Mouse (Mus musculus) embryonic facial prominence, embryonic 11.5 days (tissue): ENCODE results near the gene Entpd2. TPM values are rescaled to one million over a fixed set of nuclear protein-coding genes. Genes with fewer than 3 reads are reported as not detected.

Source experiments
- ATAC-seq: fragments of 200-750 bp; cut with Nextera tagmentation; replicated peaks from 2 replicates; pipeline ENCODE4 v1.8.0; 2017; ENCODE audit warnings: low read depth; ENCODE audit not compliant: insufficient number of reproducible peaks, low FRiP score, low TSS enrichment
- DNase-seq: peaks from one replicate; pipeline ENCODE4 v3.0.0-alpha.2; 2015; ENCODE audit warnings: low spot score
- H3K27ac ChIP-seq: fragments of 300-500 bp; sonication (generic); replicated peaks from 2 replicates; pipeline ENCODE4 v1.5.1; 2014; ENCODE audit warnings: mild to moderate bottlenecking, low read depth, low read length, control low read depth
- H3K27me3 ChIP-seq: fragments of 300-500 bp; sonication (generic); 2 replicates; pipeline ENCODE4 v1.6.1; 2014; ENCODE audit warnings: mild to moderate bottlenecking, low read length, moderate library complexity, mixed read lengths; ENCODE audit not compliant: control insufficient read depth, insufficient read depth
- H3K36me3 ChIP-seq: fragments of 300-500 bp; sonication (generic); replicated peaks from 2 replicates; pipeline ENCODE4 v1.6.1; 2014; ENCODE audit warnings: low read depth, mild to moderate bottlenecking, low read length, moderate library complexity, mixed read lengths; ENCODE audit not compliant: control insufficient read depth, insufficient read depth
- H3K4me1 ChIP-seq: fragments of 300-500 bp; sonication (generic); 2 replicates; pipeline ENCODE4 v1.6.1; 2014; ENCODE audit warnings: low read length, mixed read lengths; ENCODE audit not compliant: control insufficient read depth, insufficient read depth
- H3K4me2 ChIP-seq: fragments of 300-500 bp; sonication (generic); 2 replicates; pipeline ENCODE4 v1.6.1; 2014; ENCODE audit warnings: low read depth, mild to moderate bottlenecking, control low read depth, low read length, moderate library complexity
- H3K4me3 ChIP-seq: fragments of 300-500 bp; sonication (generic); 2 replicates; pipeline ENCODE4 v1.5.1; 2014; ENCODE audit warnings: low read depth, low read length, control low read depth
- H3K9ac ChIP-seq: fragments of 300-500 bp; sonication (generic); replicated peaks from 2 replicates; pipeline ENCODE4 v1.6.1; 2014; ENCODE audit warnings: mild to moderate bottlenecking, control low read depth, low read length
- H3K9me3 ChIP-seq: fragments of 300-500 bp; sonication (generic); replicated peaks from 2 replicates; pipeline ENCODE4 v1.6.1; 2016; ENCODE audit warnings: mild to moderate bottlenecking, low read length, inconsistent platforms, mixed read lengths; ENCODE audit not compliant: control insufficient read depth
- WGBS: fragments of 180-500 bp; shearing (Covaris S2); extraction: QIAGEN DNeasy Blood & Tissue Kit; methylation state at CpG from one replicate; pipeline ENCODE4 v1.1.7; 2014; 5-methylcytosine and 5-hydroxymethylcytosine counted together
- microRNA-seq: library from miRNA; unstranded; fragments of <30 nt; microRNA quantifications from one replicate; pipeline ENCODE4, GENCODE M21; 2016; ENCODE audit warnings: borderline number of aligned reads
- polyA plus RNA-seq: library from polyadenylated mRNA; unstranded; fragments of >200 nt; fragmentation: Nextera tagmentation; extraction: Ambion mirVana; gene quantifications from 2 replicates; pipeline ENCODE4 v1.2.1, GENCODE M21; 2014

Gene Entpd2
- polyA plus RNA-seq, 1 experiment from 2014 or later = 0.10 TPM

GRCm38 (mm10) chr2:25436286-25436820, 40.7 kb downstream of the Entpd2 start:
- Histone ChIP-seq H3K4me3 (no peak overlapping the region), H3K9me3 (no peaks in the 10 kb centered on the region), H3K36me3 (no peaks in the 10 kb centered on the region), H3K4me2 (no peak overlapping the region), H3K4me1 (no peaks in the 10 kb centered on the region), H3K27me3 (no peaks in the 10 kb centered on the region), H3K9ac (no peak overlapping the region), H3K27ac (no peak overlapping the region)
- WGBS = 88% methylated on average over 10 of the region's 10 CpGs
- ATAC-seq (no peak), DNase-seq (no peak)

GRCm38 (mm10) chr2:25441067-25441466, 45.4 kb downstream of the Entpd2 start:
- no peak for ATAC-seq
- H3K9me3 ChIP-seq = no peaks in the 10 kb centered on the region
- no peak for DNase-seq
- H3K36me3 ChIP-seq = no peaks in the 10 kb centered on the region
- H3K4me2 ChIP-seq = no peak overlapping the region
- no peaks in the 10 kb centered on the region for H3K27me3 ChIP-seq
- no peaks in the 10 kb centered on the region for H3K4me1 ChIP-seq
- 86% methylated on average over 20 of the region's 20 CpGs for WGBS
- H3K4me3 ChIP-seq = no peak overlapping the region
- no peak overlapping the region for H3K9ac ChIP-seq
- H3K27ac ChIP-seq = no peak overlapping the region

GRCm38 (mm10) chr2:25442682-25443081, 47.0 kb downstream of the Entpd2 start:
- DNase-seq = no peak
- H3K36me3 ChIP-seq = no peaks in the 10 kb centered on the region
- WGBS = 87% methylated on average over 14 of the region's 14 CpGs

More at GRCm38 (mm10) chr2:25442682-25443081, 47.0 kb downstream of the Entpd2 start:
- Histone ChIP-seq H3K4me3 (no peak overlapping the region), H3K27me3 (no peaks in the 10 kb centered on the region), H3K4me1 (no peaks in the 10 kb centered on the region), H3K27ac (no peak overlapping the region), H3K4me2 (no peak overlapping the region), H3K9ac (no peak overlapping the region), H3K9me3 (no peaks in the 10 kb centered on the region)
- no peak for ATAC-seq

Small RNAs within 50 kb of the gene (microRNA-seq; reads per million reads assigned to microRNA genes)
- gene Mir3087 = not detected

Other genes starting within 250 kb of the Entpd2 start
- 16.8 and 17.0 TPM in 2 replicates for gene Nrarp, start 215.1 kb upstream of the Entpd2 start, polyA plus RNA-seq
- gene Tor4a, start 199.0 kb upstream of the Entpd2 start, polyA plus RNA-seq = 1.9 and 2.6 TPM in 2 replicates
- gene Nelfb, start 184.4 kb upstream of the Entpd2 start, polyA plus RNA-seq = 90.5 and 92.2 TPM in 2 replicates
- not detected in 2 replicates for gene Stpg3, start 181.2 kb upstream of the Entpd2 start, polyA plus RNA-seq
- 1.4 TPM in 1 of 2 replicates, not detected in the other for gene Fam166a, start 177.1 kb upstream of the Entpd2 start, polyA plus RNA-seq
- 456 and 490 TPM in 2 replicates for gene Tubb4b, start 171.2 kb upstream of the Entpd2 start, polyA plus RNA-seq
- gene Slc34a3, start 161.5 kb upstream of the Entpd2 start, polyA plus RNA-seq = not detected in 2 replicates
- gene Rnf224, start 159.1 kb upstream of the Entpd2 start, polyA plus RNA-seq = not detected in 2 replicates
- gene Rnf208, start 153.6 kb upstream of the Entpd2 start, polyA plus RNA-seq = 7.4 and 10.4 TPM in 2 replicates
- 0.50 TPM in 1 of 2 replicates, not detected in the other for gene Cysrt1, start 153.4 kb upstream of the Entpd2 start, polyA plus RNA-seq
- gene AL732309.1, start 149.0 kb upstream of the Entpd2 start, polyA plus RNA-seq = 3.3 and 4.2 TPM in 2 replicates
- 12.8 and 13.3 TPM in 2 replicates for gene Tmem203, start 140.4 kb upstream of the Entpd2 start, polyA plus RNA-seq
- gene Tprn, start 133.3 kb upstream of the Entpd2 start, polyA plus RNA-seq = 4.3 and 4.9 TPM in 2 replicates
- gene Ssna1, start 123.4 kb upstream of the Entpd2 start, polyA plus RNA-seq = 253 and 254 TPM in 2 replicates
- gene Anapc2, start 123.4 kb upstream of the Entpd2 start, polyA plus RNA-seq = 111 and 113 TPM in 2 replicates
- gene Tmem210, start 107.7 kb upstream of the Entpd2 start, polyA plus RNA-seq = not detected in 2 replicates
- gene Lrrc26, start 106.0 kb upstream of the Entpd2 start, polyA plus RNA-seq = not detected in 2 replicates
- gene Grin1, start 76.7 kb upstream of the Entpd2 start, polyA plus RNA-seq = 1.6 TPM in 2 replicates
- 87.2 and 92.7 TPM in 2 replicates for gene Man1b1, start 63.5 kb upstream of the Entpd2 start, polyA plus RNA-seq
- gene Dpp7, start 39.5 kb upstream of the Entpd2 start, polyA plus RNA-seq = 18.2 and 19.1 TPM in 2 replicates
- 5.2 and 8.9 TPM in 2 replicates for gene Uap1l1, start 30.2 kb upstream of the Entpd2 start, polyA plus RNA-seq
- gene Sapcd2, start 23.6 kb upstream of the Entpd2 start, polyA plus RNA-seq = 39.1 and 43.2 TPM in 2 replicates
- gene Npdc1, start 3.5 kb downstream of the Entpd2 start, polyA plus RNA-seq = 26.8 and 38.0 TPM in 2 replicates
- gene Fut7, start 27.4 kb downstream of the Entpd2 start, polyA plus RNA-seq = not detected in 2 replicates
- 2.2 TPM in 2 replicates for gene Abca2, start 32.8 kb downstream of the Entpd2 start, polyA plus RNA-seq
- gene Clic3, start 61.0 kb downstream of the Entpd2 start, polyA plus RNA-seq = 0.71 TPM in 1 of 2 replicates, not detected in the other
- gene Paxx, start 65.2 kb downstream of the Entpd2 start, polyA plus RNA-seq = 12.4 and 14.3 TPM in 2 replicates
- gene Ptgds, start 74.2 kb downstream of the Entpd2 start, polyA plus RNA-seq = 0.26 and 0.28 TPM in 2 replicates
- not detected in 2 replicates for gene Lcn12, start 98.0 kb downstream of the Entpd2 start, polyA plus RNA-seq
- 51.1 and 56.4 TPM in 2 replicates for gene Fbxw5, start 104.9 kb downstream of the Entpd2 start, polyA plus RNA-seq
- 3.8 and 4.3 TPM in 2 replicates for gene C8g, start 105.8 kb downstream of the Entpd2 start, polyA plus RNA-seq
- gene Traf2, start 151.1 kb downstream of the Entpd2 start, polyA plus RNA-seq = 35.6 and 36.0 TPM in 2 replicates
- 336 and 375 TPM in 2 replicates for gene Edf1, start 162.0 kb downstream of the Entpd2 start, polyA plus RNA-seq
- gene Mamdc4, start 179.0 kb downstream of the Entpd2 start, polyA plus RNA-seq = 1.2 and 8.5 TPM in 2 replicates
- gene Phpt1, start 179.3 kb downstream of the Entpd2 start, polyA plus RNA-seq = 145 and 157 TPM in 2 replicates
- gene Ajm1, start 185.9 kb downstream of the Entpd2 start, polyA plus RNA-seq = 0.07 and 0.25 TPM in 2 replicates
- gene Rabl6, start 212.6 kb downstream of the Entpd2 start, polyA plus RNA-seq = 44.3 and 46.0 TPM in 2 replicates
- gene Ccdc183, start 221.8 kb downstream of the Entpd2 start, polyA plus RNA-seq = 0.15 and 0.18 TPM in 2 replicates
- gene Tmem141, start 226.1 kb downstream of the Entpd2 start, polyA plus RNA-seq = 17.5 and 18.7 TPM in 2 replicates
- 0.52 and 0.81 TPM in 2 replicates for gene Fcna, start 232.2 kb downstream of the Entpd2 start, polyA plus RNA-seq